Mouse (Mus musculus) ES-E14 (cell line): Measurements from ENCODE around the gene Ndrg3. TPM values are rescaled to one million over a fixed set of nuclear protein-coding genes. Genes with fewer than 3 reads are reported as not detected.

ENCODE experiments used
- DNase-seq: peaks from one replicate; pipeline ENCODE4 v3.0.0-alpha.2; 2013; ENCODE audit warnings: low read depth, low spot score
- H3K27ac ChIP-seq: 2 replicates; pipeline ENCODE4 v1.5.1; 2012; ENCODE audit warnings: low read depth, mild to moderate bottlenecking, low read length, moderate library complexity, mixed read lengths; ENCODE audit not compliant: poor library complexity, insufficient read depth, severe bottlenecking
- H3K36me3 ChIP-seq: 2 replicates; pipeline ENCODE4 v1.6.1; 2012; ENCODE audit warnings: mild to moderate bottlenecking, low read length, moderate library complexity, mixed read lengths; ENCODE audit not compliant: control insufficient read depth, poor library complexity, insufficient read depth, severe bottlenecking
- H3K4me1 ChIP-seq, 2 experiments: fragments of 150-350 bp in 1 of 2; sonication (generic) in 1 of 2; 2 replicates each; pipeline ENCODE4 v1.6.1; 2012; ENCODE audit warnings: low read length in 2 of 2, mild to moderate bottlenecking in 1 of 2, mixed read lengths in 1 of 2; ENCODE audit not compliant: control insufficient read depth in 2 of 2, insufficient read depth in 2 of 2, poor library complexity in 1 of 2
- H3K4me3 ChIP-seq, 2 experiments: fragments of 150-350 bp in 1 of 2; sonication (generic) in 1 of 2; 2 replicates each; pipeline ENCODE4 v1.5.1; 2012; ENCODE audit warnings: low read length in 2 of 2, low read depth in 1 of 2, mild to moderate bottlenecking in 1 of 2, mixed read lengths in 1 of 2; ENCODE audit not compliant: insufficient read depth in 1 of 2, poor library complexity in 1 of 2, severe bottlenecking in 1 of 2
- H3K9ac ChIP-seq: 2 replicates; pipeline ENCODE4 v1.6.1; 2012; ENCODE audit warnings: low read depth, mild to moderate bottlenecking, low read length, mixed read lengths; ENCODE audit not compliant: poor library complexity, insufficient read depth, severe bottlenecking
- H3K9me3 ChIP-seq: fragments of 150-350 bp; sonication (generic); 2 replicates; pipeline ENCODE4 v1.6.1; 2012; ENCODE audit warnings: low read depth, mild to moderate bottlenecking, low read length; ENCODE audit not compliant: control insufficient read depth, insufficient read depth
- CHD2 ChIP-seq: IDR thresholded peaks from 2 replicates; pipeline ENCODE4 v1.6.1; 2014; ENCODE audit warnings: mild to moderate bottlenecking, low read depth, low read length, inconsistent platforms
- HCFC1 ChIP-seq: IDR thresholded peaks from 2 replicates; pipeline ENCODE4 v1.6.1; 2012; ENCODE audit warnings: low read length, inconsistent platforms, borderline replicate concordance; ENCODE audit not compliant: insufficient read depth
- MAFK ChIP-seq: IDR thresholded peaks from 2 replicates; pipeline ENCODE4 v1.6.1; 2014; ENCODE audit warnings: mild to moderate bottlenecking, low read depth, low read length, inconsistent platforms; ENCODE audit not compliant: insufficient read depth
- ZC3H11A ChIP-seq: IDR thresholded peaks from 2 replicates; pipeline ENCODE4 v1.6.1; 2012; ENCODE audit warnings: low read depth, mild to moderate bottlenecking, inconsistent platforms, low read length, borderline replicate concordance
- ZNF384 ChIP-seq: IDR thresholded peaks from 2 replicates; pipeline ENCODE4 v1.6.1; 2012; ENCODE audit warnings: low read depth, low read length, inconsistent platforms
- in situ Hi-C, 2 experiments: fragments of 600-800 bp; cut with MboI; formaldehyde crosslinking; loops; one replicate each; pipeline ENCODE4 v1.15.1; 2025; ENCODE audit warnings: low sequenced_read_pairs in 2 of 2, inconsistent platforms in 1 of 2; ENCODE audit not compliant: unreplicated experiment in 2 of 2
- total RNA-seq: library from RNA; depleted of rRNA; stranded (reverse); fragments of 300-350 nt; gene quantifications from 2 replicates; pipeline ENCODE4 v1.2.3, GENCODE M21; 2012

Gene Ndrg3
- total RNA-seq, 1 experiment: 13.1 TPM

GRCm38 (mm10) chr2:156937795-156938194 is 54.1 kb downstream of the Ndrg3 start:
- no peak overlapping the region for H3K27ac ChIP-seq
- H3K4me3 ChIP-seq: no peak overlapping the region
- no peak overlapping the region for H3K9ac ChIP-seq
- in situ Hi-C loops: no loop called here
- TF ChIP-seq HCFC1: no peak
- TF ChIP-seq ZNF384: no peak
- no peak for TF ChIP-seq MAFK
- no peak for TF ChIP-seq CHD2
- TF ChIP-seq ZC3H11A: no peak
- no peak for DNase-seq
- H3K36me3 ChIP-seq: peaks cover 4% of the 10 kb centered on the region
- H3K4me1 ChIP-seq: no peaks in the 10 kb centered on the region
- H3K9me3 ChIP-seq: no peaks in the 10 kb centered on the region

GRCm38 (mm10) chr2:156935005-156935404 is 56.9 kb downstream of the Ndrg3 start:
- in situ Hi-C loops: no loop called here
- Histone ChIP-seq H3K36me3 (peaks cover 4% of the 10 kb centered on the region), H3K9ac (no peak overlapping the region), H3K27ac (no peak overlapping the region), H3K4me1 (no peaks in the 10 kb centered on the region), H3K9me3 (no peaks in the 10 kb centered on the region), H3K4me3 (no peak overlapping the region)
- DNase-seq: no peak
- TF ChIP-seq MAFK (no peak), ZC3H11A (no peak), ZNF384 (no peak), CHD2 (no peak), HCFC1 (no peak)

DNA sequence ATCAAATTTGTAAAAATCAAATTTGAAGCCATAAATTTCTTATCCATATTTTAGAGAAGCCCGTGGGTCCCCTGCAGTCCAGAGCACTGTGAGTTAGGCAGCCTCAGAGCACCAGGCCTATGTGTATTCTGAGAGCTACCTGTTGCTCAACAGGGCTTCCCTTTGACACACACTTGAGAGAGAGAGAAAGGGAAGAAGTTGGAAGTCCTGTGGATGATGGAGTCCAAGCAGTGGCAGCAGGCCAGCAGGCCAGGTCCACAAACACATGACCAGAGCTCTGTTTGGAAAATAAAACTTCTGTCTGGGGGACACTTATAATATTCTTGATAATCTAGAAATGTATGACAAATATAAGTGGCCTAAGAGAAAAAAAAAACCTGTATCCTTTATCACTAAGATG is 58.4 kb downstream of the Ndrg3 start:
- DNase-seq: no peak
- H3K9me3 ChIP-seq: no peaks in the 10 kb centered on the region
- no peak overlapping the region for H3K4me3 ChIP-seq
- H3K36me3 ChIP-seq: peaks cover 4% of the 10 kb centered on the region
- H3K9ac ChIP-seq: no peak overlapping the region
- H3K4me1 ChIP-seq: no peaks in the 10 kb centered on the region
- H3K27ac ChIP-seq: no peak overlapping the region
- in situ Hi-C loops: no loop called here
- TF ChIP-seq CHD2 (no peak), HCFC1 (no peak), MAFK (no peak), ZC3H11A (no peak), ZNF384 (no peak)

- no peak for DNase-seq
- in situ Hi-C loops: no loop called here
- Histone ChIP-seq H3K4me3 (no peak overlapping the region), H3K9ac (no peak overlapping the region), H3K27ac (no peak overlapping the region), H3K4me1 (no peaks in the 10 kb centered on the region), H3K36me3 (peaks cover 4% of the 10 kb centered on the region), H3K9me3 (no peaks in the 10 kb centered on the region)
- TF ChIP-seq MAFK (no peak), CHD2 (no peak), HCFC1 (no peak), ZC3H11A (no peak), ZNF384 (no peak)
These were observed 60.4 kb downstream of the Ndrg3 start for GRCm38 (mm10) chr2:156931421-156931820.

GRCm38 (mm10) chr2:156930549-156930948 is 61.3 kb downstream of the Ndrg3 start:
- H3K4me3 ChIP-seq: no peak overlapping the region
- DNase-seq: no peak
- in situ Hi-C loops: no loop called here
- H3K27ac ChIP-seq: no peak overlapping the region
- no peak for TF ChIP-seq ZC3H11A
- TF ChIP-seq ZNF384: no peak
- no peak for TF ChIP-seq MAFK
- TF ChIP-seq CHD2: no peak
- TF ChIP-seq HCFC1: no peak
- H3K9me3 ChIP-seq: no peaks in the 10 kb centered on the region
- no peaks in the 10 kb centered on the region for H3K4me1 ChIP-seq
- no peaks in the 10 kb centered on the region for H3K36me3 ChIP-seq
- H3K9ac ChIP-seq: no peak overlapping the region
